Mouse (Mus musculus) left cerebral cortex, postnatal 25 days (tissue): ENCODE data around the gene 1700109H08Rik. TPM values are rescaled to one million over a fixed set of nuclear protein-coding genes. Genes with fewer than 3 reads are reported as not detected.
A peak's percentile ranks its signal among the peaks of the same experiment; 100 is the strongest.
"Not testable (repeated sequence)": the region's sequence is repeated elsewhere in the genome, so short reads cannot be mapped to it uniquely, and the experiment has no call there.

Experiments
- DNase-seq, 2 experiments: peaks; one replicate each; pipeline ENCODE4 v3.0.0; 2022; ENCODE audit warnings: low spot score in 2 of 2, mixed read lengths in 1 of 2
- intact Hi-C: fragments of 180-260 bp; cut with DNase I; formaldehyde crosslinking; loops from one replicate; pipeline ENCODE4 v1.15.1; 2025
- total RNA-seq, 2 experiments: library from RNA; stranded (reverse); gene quantifications; 2 replicates each; pipeline ENCODE4 v1.2.3; 2021

The 1700109H08Rik gene
- total RNA-seq, 2 experiments from 2014 or later: 3.3 to 3.9 TPM

- intact Hi-C loops: no loop called here
- peak; percentile 81 to 89 for DNase-seq
These were observed 25.0 kb downstream of the 1700109H08Rik start, which contains the start of gene Rbm48 for GRCm38 (mm10) chr5:3596399-3596766. Gene Rbm48 (minus strand): TSS chr5:3596585.

GRCm38 (mm10) chr5:3597171-3597570 lies 25.8 kb downstream of the 1700109H08Rik start:
- no peak for DNase-seq
- intact Hi-C loops: no loop called here

GRCm38 (mm10) chr5:3598766-3599165 lies 27.4 kb downstream of the 1700109H08Rik start:
- intact Hi-C loops: no loop called here
- no peak for DNase-seq

GRCm38 (mm10) chr5:3600298-3600697 lies 28.9 kb downstream of the 1700109H08Rik start:
- intact Hi-C loops: no loop called here
- DNase-seq: no peak

DNA sequence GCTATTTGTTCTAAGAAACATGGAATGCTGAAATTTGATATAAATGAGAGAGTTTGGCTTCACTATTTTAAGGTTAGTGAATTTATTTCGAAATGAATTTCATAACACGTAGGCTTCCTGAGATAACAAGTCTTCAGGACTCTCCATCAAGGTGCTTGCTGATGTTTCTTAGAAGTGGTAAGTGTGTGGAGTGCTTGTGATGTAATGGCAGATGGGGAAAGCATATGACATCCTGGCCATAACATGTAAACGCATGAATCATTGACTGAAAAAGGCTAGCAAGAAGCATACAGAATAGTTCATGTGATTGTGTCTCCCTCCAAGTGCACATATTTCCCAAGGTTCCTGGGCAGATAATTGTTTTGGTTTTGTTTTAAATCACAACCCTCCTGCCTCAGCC lies 29.4 kb downstream of the 1700109H08Rik start:
- intact Hi-C loops: no loop called here
- DNase-seq: no peak

- intact Hi-C loops: no loop called here
These were observed 35.7 kb downstream of the 1700109H08Rik start for GRCm38 (mm10) chr5:3607114-3607513.

GRCm38 (mm10) chr5:3609241-3609640 lies 37.9 kb downstream of the 1700109H08Rik start:
- intact Hi-C loops: no loop called here
- DNase-seq: no peak

More at GRCm38 (mm10) chr5:3607114-3607513, 35.7 kb downstream of the 1700109H08Rik start:
- no peak for DNase-seq

DNA sequence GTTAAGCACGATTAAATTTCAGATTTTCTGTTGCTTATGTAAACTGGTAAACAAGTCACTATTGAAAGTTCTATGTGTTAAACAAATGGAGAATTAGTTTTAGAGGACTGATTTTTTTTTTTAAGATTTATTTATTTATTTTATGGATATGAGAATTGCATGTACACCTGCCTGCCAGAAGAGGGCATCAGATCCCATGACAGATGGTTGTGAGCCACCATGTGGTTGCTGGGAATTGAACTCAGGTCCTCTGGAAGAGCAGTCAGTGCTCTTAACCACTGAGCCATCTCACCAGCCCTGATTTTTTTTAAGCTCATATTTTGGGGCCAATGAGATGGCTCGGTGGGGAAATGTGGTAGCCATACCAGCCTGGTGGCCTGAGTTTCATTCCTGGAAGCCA lies 40.5 kb downstream of the 1700109H08Rik start:
- DNase-seq, intact Hi-C loops: not testable (repeated sequence)

DNA sequence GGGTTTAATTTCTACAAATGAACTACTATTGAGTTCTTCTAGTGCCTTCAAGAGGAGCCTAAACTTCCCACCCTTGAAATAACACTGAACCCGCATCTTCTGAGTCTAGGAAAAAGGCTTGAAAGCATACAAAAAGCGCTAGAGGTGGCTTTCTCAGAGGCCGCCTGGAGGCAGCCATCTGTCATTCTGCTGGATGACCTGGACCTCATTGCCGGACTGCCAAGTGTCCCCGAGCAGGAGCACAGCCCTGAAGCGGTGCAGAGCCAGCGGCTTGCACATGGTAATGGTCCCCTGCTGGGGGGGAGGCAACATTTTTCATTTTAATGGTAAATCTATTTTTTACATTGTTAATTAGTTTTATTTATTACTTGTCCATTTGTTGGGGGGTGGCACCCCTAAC lies 49.1 kb downstream of the 1700109H08Rik start:
- DNase-seq: no peak
- intact Hi-C loops: no loop called here

DNA sequence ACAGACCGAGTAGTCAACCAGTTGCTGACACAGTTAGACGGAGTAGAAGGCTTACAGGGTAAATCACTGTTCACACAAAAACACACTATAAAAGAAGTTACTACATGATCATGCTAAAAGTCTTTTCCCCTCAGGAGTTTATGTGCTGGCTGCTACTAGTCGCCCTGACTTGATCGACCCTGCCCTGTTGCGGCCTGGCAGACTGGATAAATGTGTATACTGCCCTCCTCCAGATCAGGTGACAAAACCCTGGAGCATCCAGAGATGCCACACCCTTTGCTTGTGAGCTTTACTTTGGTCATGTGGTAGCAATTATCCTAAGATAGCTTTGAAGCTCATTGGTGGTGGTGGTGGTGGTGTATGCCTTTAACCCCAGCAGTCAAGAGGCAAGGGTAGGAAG lies 58.7 kb downstream of the 1700109H08Rik start:
- no peak for DNase-seq
- intact Hi-C loops: no loop called here

- no peak for DNase-seq
- intact Hi-C loops: no loop called here
These were observed 60.3 kb downstream of the 1700109H08Rik start for GRCm38 (mm10) chr5:3631512-3632271.

- no peak for DNase-seq
- intact Hi-C loops: no loop called here
These were observed 60.9 kb downstream of the 1700109H08Rik start for GRCm38 (mm10) chr5:3632285-3632684.

DNA sequence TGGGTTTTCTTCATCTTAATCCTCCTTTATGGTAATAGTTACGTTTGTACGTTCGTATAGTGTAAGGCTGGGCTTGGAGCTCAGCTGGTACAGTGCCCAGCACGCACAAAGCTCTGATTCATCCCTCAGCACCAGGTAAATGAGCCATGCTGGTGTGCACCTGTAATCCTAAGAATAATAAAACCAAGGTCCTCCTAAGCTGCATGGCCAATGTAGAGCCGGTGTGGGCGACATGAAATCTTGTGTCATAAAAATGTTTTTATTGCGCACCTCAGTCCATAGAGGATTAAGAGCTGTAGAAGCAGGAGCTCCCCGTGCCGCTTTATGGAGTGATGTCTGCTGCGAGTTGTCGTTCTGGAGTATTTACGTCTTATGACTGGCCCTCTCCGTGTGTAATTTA lies 61.9 kb downstream of the 1700109H08Rik start:
- DNase-seq: no peak
- intact Hi-C loops: no loop called here

GRCm38 (mm10) chr5:3633951-3634350 lies 62.6 kb downstream of the 1700109H08Rik start:
- intact Hi-C loops: no loop called here
- DNase-seq: no peak

Other genes with a start within 250 kb of the 1700109H08Rik start
- 1 to 10 TPM; 3.6 to 5.4 TPM for gene Cdk6, start 230.1 kb upstream of the 1700109H08Rik start, total RNA-seq
- 10 to 100 TPM; 38.1 to 41.7 TPM for gene Fam133b, start 27.7 kb upstream of the 1700109H08Rik start, total RNA-seq
- gene Pex1, start 24.5 kb downstream of the 1700109H08Rik start, total RNA-seq: 10 to 100 TPM; 25.2 to 30.3 TPM
- gene Rbm48, start 25.0 kb downstream of the 1700109H08Rik start, total RNA-seq: 10 to 100 TPM; 12.1 to 13.6 TPM
- gene Tmbim7, start 79.6 kb downstream of the 1700109H08Rik start, total RNA-seq: not detected
- 100 to 1,000 TPM; 114 to 126 TPM for gene Gatad1, start 85.6 kb downstream of the 1700109H08Rik start, total RNA-seq
- 10 to 100 TPM; 87.9 to 89.0 TPM for gene Ankib1, start 231.4 kb downstream of the 1700109H08Rik start, total RNA-seq
- gene Krit1, start 231.6 kb downstream of the 1700109H08Rik start, total RNA-seq: 10 to 100 TPM; 52.1 to 61.9 TPM